Mouse (Mus musculus) spleen, adult 2 months (tissue): ENCODE results near the gene Fam89b.

Experiments
- CTCF ChIP-seq: fragments of 200-500 bp; IDR thresholded peaks from 2 replicates; pipeline ENCODE4 v1.5.1; 2011; ENCODE audit warnings: mild to moderate bottlenecking, inconsistent platforms; ENCODE audit not compliant: insufficient read depth, insufficient read length, insufficient replicate concordance; ENCODE audit errors: extremely low read depth
- POLR2A ChIP-seq: fragments of 200-500 bp; IDR thresholded peaks from 2 replicates; pipeline ENCODE4 v1.6.1; 2011; ENCODE audit warnings: low read depth, low read length, inconsistent platforms

GRCm38 (mm10) chr19:5689088-5689428 lies 40.4 kb downstream of the Fam89b start:
- no peak for TF ChIP-seq CTCF
- no peak for TF ChIP-seq POLR2A
